Mouse (Mus musculus) bone marrow, adult 2 months (tissue): Measurements from ENCODE around the gene Hhipl2.
A peak's percentile ranks its signal among the peaks of the same experiment; 100 is the strongest.

Experiments used
- CTCF ChIP-seq: fragments of 200-500 bp; IDR thresholded peaks from 2 replicates; pipeline ENCODE4 v1.5.1; 2011; ENCODE audit warnings: low read length, control low read depth; ENCODE audit not compliant: control insufficient read depth, insufficient read depth
- POLR2A ChIP-seq: fragments of 200-500 bp; IDR thresholded peaks from 2 replicates; pipeline ENCODE4 v1.6.1; 2011; ENCODE audit warnings: low read depth, mild to moderate bottlenecking, control low read depth, low read length, borderline replicate concordance; ENCODE audit not compliant: control insufficient read depth

GRCm38 (mm10) chr1:183388426-183389406 lies 29.3 kb upstream of the Hhipl2 start, which contains the start of gene Taf1a:
- TF ChIP-seq CTCF (no peak), POLR2A (peak; percentile 28; the same call in 1 of the 2 replicates)
